Mouse (Mus musculus) CH12.LX (cell line): ENCODE results near the gene Rtl6. TPM values are rescaled to one million over a fixed set of nuclear protein-coding genes. Genes with fewer than 3 reads are reported as not detected.

ENCODE experiments used
- DNase-seq: peaks from one replicate; pipeline ENCODE4 v3.0.0-alpha.2; 2013; ENCODE audit errors: extremely low read depth
- H3K27ac ChIP-seq: 2 replicates; pipeline ENCODE4 v1.5.1; 2012; ENCODE audit warnings: low read depth, mild to moderate bottlenecking, control low read depth, moderate library complexity; ENCODE audit not compliant: insufficient read depth
- H3K27me3 ChIP-seq: replicated peaks from 2 replicates; pipeline ENCODE3; 2012; ENCODE audit warnings: inconsistent platforms
- H3K36me3 ChIP-seq, 2 experiments: replicated peaks in 1 of 2; 2 replicates each; pipeline versions ENCODE3 to v1.6.1; 2012; ENCODE audit warnings: inconsistent platforms in 1 of 2, low read length in 1 of 2, mild to moderate bottlenecking in 1 of 2, mixed read lengths in 1 of 2, moderate library complexity in 1 of 2; ENCODE audit not compliant: control insufficient read depth in 1 of 2, insufficient read depth in 1 of 2
- H3K4me1 ChIP-seq, 2 experiments: 2 replicates each; pipeline ENCODE4 v1.6.1; 2012; ENCODE audit warnings: inconsistent platforms in 1 of 2, moderate library complexity in 1 of 2; ENCODE audit not compliant: insufficient read depth in 2 of 2, control insufficient read depth in 1 of 2
- H3K4me2 ChIP-seq: 2 replicates; pipeline ENCODE4 v1.6.1; 2012; ENCODE audit warnings: low read depth, mild to moderate bottlenecking, control low read depth; ENCODE audit not compliant: poor library complexity, insufficient read depth, severe bottlenecking
- H3K4me3 ChIP-seq, 3 experiments: fragments of 150-350 bp in 1 of 3; sonication (generic) in 1 of 3; replicated peaks in 1 of 3; 2 replicates each; pipeline versions ENCODE3 to v1.5.1; 2011 to 2012; ENCODE audit warnings: low read depth in 2 of 3, low read length in 2 of 3, mild to moderate bottlenecking in 2 of 3, moderate library complexity in 2 of 3, control low read depth in 1 of 3, improper control_type of control experiment in 1 of 3, inconsistent platforms in 1 of 3, mixed read lengths in 1 of 3; ENCODE audit not compliant: poor library complexity in 1 of 3
- H3K79me2 ChIP-seq: replicated peaks from 2 replicates; pipeline ENCODE4 v1.6.1; 2012; ENCODE audit warnings: mild to moderate bottlenecking, moderate library complexity; ENCODE audit not compliant: control insufficient read depth, poor library complexity, insufficient read depth, severe bottlenecking; ENCODE audit errors: extremely low read depth
- H3K9ac ChIP-seq: 2 replicates; pipeline ENCODE4 v1.6.1; 2012; ENCODE audit warnings: low read depth, mild to moderate bottlenecking, control low read depth, moderate library complexity; ENCODE audit not compliant: insufficient read depth
- H3K9me3 ChIP-seq: replicated peaks from 2 replicates; pipeline ENCODE3; 2012; ENCODE audit warnings: low read length, inconsistent platforms, mixed read lengths
- BHLHE40 ChIP-seq: IDR thresholded peaks from 2 replicates; pipeline ENCODE4 v1.6.1; 2011; ENCODE audit warnings: mild to moderate bottlenecking, low read depth, low read length, improper control_type of control experiment
- CHD1 ChIP-seq: IDR thresholded peaks from 2 replicates; pipeline ENCODE4 v1.6.1; 2012; ENCODE audit warnings: low read depth, low read length, improper control_type of control experiment, inconsistent platforms
- CHD2 ChIP-seq: IDR thresholded peaks from 2 replicates; pipeline ENCODE4 v1.6.1; 2011; ENCODE audit warnings: low read length, improper control_type of control experiment
- E2F4 ChIP-seq: IDR thresholded peaks from 2 replicates; pipeline ENCODE4 v1.6.1; 2011; ENCODE audit warnings: low read depth, low read length, improper control_type of control experiment; ENCODE audit not compliant: insufficient replicate concordance
- EP300 ChIP-seq: IDR thresholded peaks from 2 replicates; pipeline ENCODE4 v1.6.1; 2011; ENCODE audit warnings: low read length, improper control_type of control experiment
- ETS1 ChIP-seq: conservative IDR thresholded peaks from 2 replicates; pipeline ENCODE4 v1.6.1; 2012; ENCODE audit warnings: low read depth, mild to moderate bottlenecking, inconsistent platforms, low read length, improper control_type of control experiment, moderate library complexity
- HCFC1 ChIP-seq: IDR thresholded peaks from 2 replicates; pipeline ENCODE4 v1.6.1; 2012; ENCODE audit warnings: low read depth, mild to moderate bottlenecking, inconsistent platforms, low read length, improper control_type of control experiment
- IRF4 ChIP-seq: IDR thresholded peaks from 2 replicates; pipeline ENCODE4 v1.6.1; 2014; ENCODE audit warnings: low read depth, mild to moderate bottlenecking, inconsistent platforms, low read length, improper control_type of control experiment
- JUN ChIP-seq: IDR thresholded peaks from 2 replicates; pipeline ENCODE4 v1.6.1; 2011; ENCODE audit warnings: low read depth, mild to moderate bottlenecking, low read length, improper control_type of control experiment, moderate library complexity; ENCODE audit not compliant: insufficient read depth
- JUND ChIP-seq: conservative IDR thresholded peaks from 2 replicates; pipeline ENCODE4 v1.6.1; 2011; ENCODE audit warnings: low read depth, low read length, improper control_type of control experiment
- MAFK ChIP-seq: IDR thresholded peaks from 2 replicates; pipeline ENCODE4 v1.6.1; 2011; ENCODE audit warnings: low read length, improper control_type of control experiment; ENCODE audit not compliant: insufficient replicate concordance
- MAX ChIP-seq: IDR thresholded peaks from 2 replicates; pipeline ENCODE4 v1.6.1; 2011; ENCODE audit warnings: low read length, improper control_type of control experiment
- MYC ChIP-seq: IDR thresholded peaks from 2 replicates; pipeline ENCODE4 v1.6.1; 2011; ENCODE audit warnings: low read depth, mild to moderate bottlenecking, improper control_type of control experiment, low read length
- NELFE ChIP-seq: IDR thresholded peaks from 2 replicates; pipeline ENCODE4 v1.6.1; 2011; ENCODE audit warnings: low read depth, low read length, improper control_type of control experiment
- NRF1 ChIP-seq: IDR thresholded peaks from 2 replicates; pipeline ENCODE4 v1.6.1; 2014; ENCODE audit warnings: low read depth, mild to moderate bottlenecking, inconsistent platforms, low read length, improper control_type of control experiment, moderate library complexity
- POLR2A ChIP-seq: IDR thresholded peaks from 2 replicates; pipeline ENCODE4 v1.6.1; 2011; ENCODE audit warnings: low read depth, mild to moderate bottlenecking, improper control_type of control experiment, low read length
- SIN3A ChIP-seq: IDR thresholded peaks from 2 replicates; pipeline ENCODE4 v1.6.1; 2012; ENCODE audit warnings: low read length, improper control_type of control experiment, inconsistent platforms
- SMC3 ChIP-seq: IDR thresholded peaks from 2 replicates; pipeline ENCODE4 v1.6.1; 2011; ENCODE audit warnings: low read depth, low read length, improper control_type of control experiment
- TCF12 ChIP-seq: IDR thresholded peaks from 2 replicates; pipeline ENCODE4 v1.6.1; 2014; ENCODE audit warnings: low read depth, mild to moderate bottlenecking, inconsistent platforms, low read length, improper control_type of control experiment
- UBTF ChIP-seq: IDR thresholded peaks from 2 replicates; pipeline ENCODE4 v1.6.1; 2012; ENCODE audit warnings: low read depth, mild to moderate bottlenecking, inconsistent platforms, low read length, improper control_type of control experiment, moderate library complexity
- USF2 ChIP-seq: conservative IDR thresholded peaks from 2 replicates; pipeline ENCODE4 v1.6.1; 2011; ENCODE audit warnings: low read depth, low read length, improper control_type of control experiment
- ZKSCAN1 ChIP-seq: IDR thresholded peaks from 2 replicates; pipeline ENCODE4 v1.6.1; 2012; ENCODE audit warnings: low read depth, inconsistent platforms, low read length, improper control_type of control experiment, borderline replicate concordance
- ZMIZ1 ChIP-seq: IDR thresholded peaks from 2 replicates; pipeline ENCODE4 v1.6.1; 2012; ENCODE audit warnings: low read depth, mild to moderate bottlenecking, inconsistent platforms, low read length, improper control_type of control experiment
- dilution Hi-C: fragments of 300-500 bp; cut with MboI; formaldehyde crosslinking; loops from 2 replicates; pipeline ENCODE4 v1.14.3; 2020; ENCODE audit warnings: low sequenced_read_pairs; ENCODE audit not compliant: extremely low pct_unique_long_range_greater_than_20kb, extremely low pct_ligation_motif_present
- in situ Hi-C: fragments of 300-500 bp; cut with MboI; formaldehyde crosslinking; loops from 3 replicates; pipeline ENCODE4 v1.14.3; 2019; ENCODE audit warnings: low sequenced_read_pairs, low pct_ligation_motif_present, low pct_unique_long_range_greater_than_20kb, mixed read lengths
- polyA plus RNA-seq: library from polyadenylated mRNA; unstranded; fragments of >175 nt; gene quantifications from 2 replicates; pipeline ENCODE4 v1.2.1, GENCODE M21; 2012; ENCODE audit warnings: low read depth; ENCODE audit not compliant: insufficient read length
- total RNA-seq, 2 experiments: library from RNA; depleted of rRNA; stranded (reverse); fragments of 300-350 nt in 1 of 2; fragments of >200 nt in 1 of 2; gene quantifications; 2 replicates each; pipeline ENCODE4 v1.2.3; 2012 to 2014

Rtl6 gene
- total and polyA plus RNA-seq, 3 experiments: 0.04 TPM; not detected in 2

DNA sequence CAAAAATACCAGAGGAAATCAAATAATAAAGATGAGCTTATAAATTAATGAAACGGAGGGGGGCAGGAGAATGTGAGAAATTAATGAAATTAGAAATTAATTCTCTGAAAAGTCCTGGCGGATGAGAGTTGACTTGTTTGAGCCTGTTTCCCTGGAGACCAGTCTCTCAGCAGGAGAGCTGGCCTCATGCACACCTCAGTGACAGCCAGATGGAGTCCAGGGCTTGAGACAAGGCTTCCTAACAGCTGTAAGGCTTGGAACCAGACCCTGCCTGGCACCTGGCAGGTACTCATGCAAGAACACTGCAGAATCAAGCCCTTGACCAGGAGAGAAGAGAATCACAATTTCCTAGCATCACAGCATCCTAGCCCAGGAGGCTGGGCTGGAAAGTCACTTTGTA is 25.4 kb downstream of the Rtl6 start:
- dilution Hi-C loops: no loop called here
- H3K27me3 ChIP-seq: peaks cover 63% of the 10 kb centered on the region
- DNase-seq: no peak
- H3K27ac ChIP-seq: no peak overlapping the region
- no peak overlapping the region for H3K9ac ChIP-seq
- H3K9me3 ChIP-seq: peaks cover 13% of the 10 kb centered on the region
- H3K36me3 ChIP-seq: no peaks in the 10 kb centered on the region
- peaks cover 6 to 7% of the 10 kb centered on the region in 2 experiments for H3K4me1 ChIP-seq
- no peaks in the 10 kb centered on the region for H3K79me2 ChIP-seq
- H3K4me2 ChIP-seq: no peak overlapping the region
- TF ChIP-seq BHLHE40 (no peak), JUND (no peak), UBTF (no peak), MAFK (no peak), IRF4 (no peak), JUN (no peak), E2F4 (no peak), ZKSCAN1 (no peak), USF2 (no peak), NRF1 (no peak), ZMIZ1 (no peak), POLR2A (no peak), NELFE (no peak), SMC3 (no peak), MYC (no peak), MAX (no peak), CHD2 (no peak)
- TF ChIP-seq, all 38 proteins: peak for 0
- no peak overlapping the region for H3K4me3 ChIP-seq
- in situ Hi-C loops: no loop called here

DNA sequence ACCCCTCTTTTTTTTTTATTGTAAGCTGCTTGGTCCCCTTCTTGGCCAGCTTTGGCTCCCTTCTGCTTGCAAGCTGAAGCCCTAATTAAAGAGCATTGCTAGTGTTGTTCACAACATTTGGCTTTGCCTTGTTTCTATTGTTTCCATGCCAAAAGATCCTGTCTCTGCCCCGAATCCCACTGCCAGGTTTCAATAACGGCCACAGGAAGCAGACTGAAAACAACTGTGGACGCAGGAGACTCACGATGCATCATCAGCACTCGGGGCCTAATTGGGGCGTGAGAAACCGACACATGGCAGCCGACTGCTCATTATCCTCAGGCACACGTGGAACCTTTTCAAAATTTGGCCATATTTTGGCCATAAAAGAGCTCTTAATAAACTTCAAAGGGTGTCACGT is 26.1 kb downstream of the Rtl6 start:
- H3K79me2 ChIP-seq: no peaks in the 10 kb centered on the region
- TF ChIP-seq ETS1 (no peak), HCFC1 (no peak), JUND (no peak), TCF12 (no peak), CHD1 (no peak), EP300 (no peak), SIN3A (no peak)
- no peaks in the 10 kb centered on the region for H3K36me3 ChIP-seq
- H3K4me1 ChIP-seq: peaks cover 0 to under 1% of the 10 kb centered on the region in 2 experiments; a peak in 2 of 4 replicates
- no peak for DNase-seq
- no peak overlapping the region for H3K4me3 ChIP-seq
- in situ Hi-C loops (no loop called here), dilution Hi-C loops (no loop called here)
- H3K27me3 ChIP-seq: peaks cover 70% of the 10 kb centered on the region
- no peak overlapping the region for H3K4me2 ChIP-seq
- H3K9me3 ChIP-seq: peaks cover 13% of the 10 kb centered on the region
- no peak overlapping the region for H3K27ac ChIP-seq
- H3K9ac ChIP-seq: no peak overlapping the region
